Mouse (Mus musculus): ENCODE measurements around the gene Pdgfb. TPM values are rescaled to one million over a fixed set of nuclear protein-coding genes. Genes with fewer than 3 reads are reported as not detected.

The Pdgfb gene
- polyA plus RNA-seq, 1 experiment from 2014 or later: 5.8 TPM

GRCm38 (mm10) chr15:80014031-80014320 lies 801 bp downstream of the Pdgfb start:
- peak overlapping the region; percentile 82 for H3K9ac ChIP-seq (ENCODE audit: low read depth, low read length)
- peak overlapping the region; percentile 42; the same call in 1 of the 2 replicates for H3K27ac ChIP-seq (ENCODE audit: low read depth, low read length)
- ATAC-seq (ENCODE audit: low FRiP score, low TSS enrichment): no peak
- H3K36me3 ChIP-seq (ENCODE audit: control insufficient read depth, insufficient read depth, low read length): no peaks in the 10 kb centered on the region
- peak overlapping the region; percentile 67 for H3K4me3 ChIP-seq (ENCODE audit: low read length)
- WGBS: under 1% methylated on average over 36 of the region's 37 CpGs
- peak overlapping the region; percentile 99 for H3K4me2 ChIP-seq (replicated peaks; ENCODE audit: low read depth, low read length)
- peaks cover 56% of the 10 kb centered on the region for H3K27me3 ChIP-seq (ENCODE audit: control insufficient read depth, insufficient read depth, low read length)
- peaks cover 31% of the 10 kb centered on the region; the same call in 1 of the 2 replicates for H3K4me1 ChIP-seq (ENCODE audit: control insufficient read depth, insufficient read depth, low read length)
- H3K9me3 ChIP-seq (ENCODE audit: control insufficient read depth, low read length): no peaks in the 10 kb centered on the region

- ATAC-seq (ENCODE audit: low FRiP score, low TSS enrichment): peak; percentile 1; the same call in 1 of the 2 replicates
- peak overlapping the region; percentile 82 for H3K9ac ChIP-seq (ENCODE audit: low read depth, low read length)
- peak overlapping the region; percentile 99 for H3K4me2 ChIP-seq (replicated peaks; ENCODE audit: low read depth, low read length)
- H3K27me3 ChIP-seq (ENCODE audit: control insufficient read depth, insufficient read depth, low read length): peaks cover 56% of the 10 kb centered on the region
- H3K4me1 ChIP-seq (ENCODE audit: control insufficient read depth, insufficient read depth, low read length): peaks cover 31% of the 10 kb centered on the region; the same call in 1 of the 2 replicates
- WGBS: 2% methylated on average over 36 of the region's 36 CpGs
- H3K27ac ChIP-seq (ENCODE audit: low read depth, low read length): peak overlapping the region; percentile 42; the same call in 1 of the 2 replicates
- H3K9me3 ChIP-seq (ENCODE audit: control insufficient read depth, low read length): no peaks in the 10 kb centered on the region
- H3K36me3 ChIP-seq (ENCODE audit: control insufficient read depth, insufficient read depth, low read length): no peaks in the 10 kb centered on the region
- peak overlapping the region; percentile 67 for H3K4me3 ChIP-seq (ENCODE audit: low read length)
Measured at GRCm38 (mm10) chr15:80013256-80014030, 1.3 kb downstream of the Pdgfb start.

- Histone ChIP-seq H3K4me3 (ENCODE audit: low read length) (peak overlapping the region; percentile 67), H3K27ac (ENCODE audit: low read depth, low read length) (peak overlapping the region; percentile 39; the same call in 1 of the 2 replicates), H3K9ac (ENCODE audit: low read depth, low read length) (peak overlapping the region; percentile 82), H3K36me3 (ENCODE audit: control insufficient read depth, insufficient read depth, low read length) (no peaks in the 10 kb centered on the region), H3K4me2 (replicated peaks; ENCODE audit: low read depth, low read length) (peak overlapping the region; percentile 99), H3K4me1 (ENCODE audit: control insufficient read depth, insufficient read depth, low read length) (peaks cover 31% of the 10 kb centered on the region; the same call in 1 of the 2 replicates), H3K27me3 (ENCODE audit: control insufficient read depth, insufficient read depth, low read length) (peaks cover 56% of the 10 kb centered on the region), H3K9me3 (ENCODE audit: control insufficient read depth, low read length) (no peaks in the 10 kb centered on the region)
- WGBS: 0% methylated on average over 30 of the region's 60 CpGs
- ATAC-seq (ENCODE audit: low FRiP score, low TSS enrichment): peak; percentile 74
Measured at GRCm38 (mm10) chr15:80012527-80013201, 2.1 kb downstream of the Pdgfb start.

- Histone ChIP-seq H3K27me3 (ENCODE audit: control insufficient read depth, insufficient read depth, low read length) (peaks cover 56% of the 10 kb centered on the region), H3K4me2 (replicated peaks; ENCODE audit: low read depth, low read length) (peak overlapping the region; percentile 99), H3K27ac (ENCODE audit: low read depth, low read length) (peak overlapping the region; percentile 39; the same call in 1 of the 2 replicates), H3K4me1 (ENCODE audit: control insufficient read depth, insufficient read depth, low read length) (peaks cover 31% of the 10 kb centered on the region; the same call in 1 of the 2 replicates), H3K4me3 (ENCODE audit: low read length) (peak overlapping the region; percentile 67), H3K36me3 (ENCODE audit: control insufficient read depth, insufficient read depth, low read length) (no peaks in the 10 kb centered on the region), H3K9ac (ENCODE audit: low read depth, low read length) (peak overlapping the region; percentile 82), H3K9me3 (ENCODE audit: control insufficient read depth, low read length) (no peaks in the 10 kb centered on the region)
- WGBS: 2% methylated on average over 32 of the region's 56 CpGs
- peak; percentile 8 for ATAC-seq (ENCODE audit: low FRiP score, low TSS enrichment)
Measured at GRCm38 (mm10) chr15:80011778-80012526, 2.8 kb downstream of the Pdgfb start.

GRCm38 (mm10) chr15:80011194-80011593 lies 3.6 kb downstream of the Pdgfb start:
- peaks cover 56% of the 10 kb centered on the region for H3K27me3 ChIP-seq (ENCODE audit: control insufficient read depth, insufficient read depth, low read length)
- peak overlapping the region; percentile 67; the same call in 1 of the 2 replicates for H3K4me3 ChIP-seq (ENCODE audit: low read length)
- no peak overlapping the region for H3K27ac ChIP-seq (ENCODE audit: low read depth, low read length)
- no peaks in the 10 kb centered on the region for H3K9me3 ChIP-seq (ENCODE audit: control insufficient read depth, low read length)
- no peak overlapping the region for H3K9ac ChIP-seq (ENCODE audit: low read depth, low read length)
- no peaks in the 10 kb centered on the region for H3K36me3 ChIP-seq (ENCODE audit: control insufficient read depth, insufficient read depth, low read length)
- no peak for ATAC-seq (ENCODE audit: low FRiP score, low TSS enrichment)
- 25% methylated on average over 6 of the region's 6 CpGs for WGBS
- H3K4me2 ChIP-seq (replicated peaks; ENCODE audit: low read depth, low read length): peak overlapping the region; percentile 99
- H3K4me1 ChIP-seq (ENCODE audit: control insufficient read depth, insufficient read depth, low read length): peaks cover 31% of the 10 kb centered on the region; the same call in 1 of the 2 replicates

- Histone ChIP-seq H3K4me2 (replicated peaks; ENCODE audit: low read depth, low read length) (no peak overlapping the region), H3K27ac (ENCODE audit: low read depth, low read length) (no peak overlapping the region), H3K4me1 (ENCODE audit: control insufficient read depth, insufficient read depth, low read length) (peaks cover 31% of the 10 kb centered on the region; the same call in 1 of the 2 replicates), H3K9me3 (ENCODE audit: control insufficient read depth, low read length) (no peaks in the 10 kb centered on the region), H3K36me3 (ENCODE audit: control insufficient read depth, insufficient read depth, low read length) (no peaks in the 10 kb centered on the region), H3K9ac (ENCODE audit: low read depth, low read length) (no peak overlapping the region), H3K27me3 (ENCODE audit: control insufficient read depth, insufficient read depth, low read length) (peaks cover 46% of the 10 kb centered on the region), H3K4me3 (ENCODE audit: low read length) (no peak overlapping the region)
- ATAC-seq (ENCODE audit: low FRiP score, low TSS enrichment): no peak
- 26% methylated on average over 7 of the region's 7 CpGs for WGBS
Measured at GRCm38 (mm10) chr15:80010182-80010558, 4.6 kb downstream of the Pdgfb start.

GRCm38 (mm10) chr15:80009421-80010181 lies 5.2 kb downstream of the Pdgfb start:
- H3K27me3 ChIP-seq (ENCODE audit: control insufficient read depth, insufficient read depth, low read length): peaks cover 41% of the 10 kb centered on the region
- WGBS: 45% methylated on average over 12 of the region's 12 CpGs

GRCm38 (mm10) chr15:80008461-80008860 lies 6.3 kb downstream of the Pdgfb start:
- WGBS: 75% methylated on average over 6 of the region's 6 CpGs

More at GRCm38 (mm10) chr15:80009421-80010181, 5.2 kb downstream of the Pdgfb start:
- no peak for ATAC-seq (ENCODE audit: low FRiP score, low TSS enrichment)
- Histone ChIP-seq H3K36me3 (ENCODE audit: control insufficient read depth, insufficient read depth, low read length) (no peaks in the 10 kb centered on the region), H3K27ac (ENCODE audit: low read depth, low read length) (no peak overlapping the region), H3K4me1 (ENCODE audit: control insufficient read depth, insufficient read depth, low read length) (peaks cover 30% of the 10 kb centered on the region; the same call in 1 of the 2 replicates), H3K4me3 (ENCODE audit: low read length) (no peak overlapping the region), H3K9ac (ENCODE audit: low read depth, low read length) (no peak overlapping the region), H3K9me3 (ENCODE audit: control insufficient read depth, low read length) (no peaks in the 10 kb centered on the region), H3K4me2 (replicated peaks; ENCODE audit: low read depth, low read length) (no peak overlapping the region)

More at GRCm38 (mm10) chr15:80008461-80008860, 6.3 kb downstream of the Pdgfb start:
- H3K4me2 ChIP-seq (replicated peaks; ENCODE audit: low read depth, low read length): no peak overlapping the region
- H3K27ac ChIP-seq (ENCODE audit: low read depth, low read length): no peak overlapping the region
- H3K27me3 ChIP-seq (ENCODE audit: control insufficient read depth, insufficient read depth, low read length): peaks cover 30% of the 10 kb centered on the region
- H3K36me3 ChIP-seq (ENCODE audit: control insufficient read depth, insufficient read depth, low read length): no peaks in the 10 kb centered on the region
- no peak for ATAC-seq (ENCODE audit: low FRiP score, low TSS enrichment)
- H3K4me1 ChIP-seq (ENCODE audit: control insufficient read depth, insufficient read depth, low read length): peaks cover 24% of the 10 kb centered on the region; the same call in 1 of the 2 replicates
- no peaks in the 10 kb centered on the region for H3K9me3 ChIP-seq (ENCODE audit: control insufficient read depth, low read length)
- no peak overlapping the region for H3K4me3 ChIP-seq (ENCODE audit: low read length)
- H3K9ac ChIP-seq (ENCODE audit: low read depth, low read length): no peak overlapping the region
